Mouse (Mus musculus) liver, adult 2 months (tissue): ENCODE results near the gene Pcbd1. TPM values are rescaled to one million over a fixed set of nuclear protein-coding genes. Genes with fewer than 3 reads are reported as not detected.

Source experiments
- DNase-seq: peaks from one replicate; pipeline ENCODE4 v3.0.0-alpha.2; 2011; ENCODE audit warnings: low read depth, low spot score; ENCODE audit errors: extremely low read depth
- H3K27ac ChIP-seq: fragments of 200-500 bp; replicated peaks from 2 replicates; pipeline ENCODE4 v1.5.1; 2012; ENCODE audit warnings: low read depth, mild to moderate bottlenecking, control low read depth, inconsistent platforms, low read length; ENCODE audit not compliant: insufficient read depth
- H3K27me3 ChIP-seq: fragments of 200-500 bp; 2 replicates; pipeline ENCODE4 v1.6.1; 2012; ENCODE audit warnings: mild to moderate bottlenecking, moderate library complexity, low read length, inconsistent platforms; ENCODE audit not compliant: control insufficient read depth, insufficient read depth
- H3K36me3 ChIP-seq: fragments of 200-500 bp; 2 replicates; pipeline ENCODE4 v1.6.1; 2012; ENCODE audit warnings: low read length, inconsistent platforms; ENCODE audit not compliant: control insufficient read depth, insufficient read depth
- H3K4me1 ChIP-seq: fragments of 200-500 bp; 2 replicates; pipeline ENCODE4 v1.6.1; 2011; ENCODE audit warnings: low read length; ENCODE audit not compliant: control insufficient read depth, insufficient read depth
- H3K4me3 ChIP-seq: fragments of 200-500 bp; 2 replicates; pipeline ENCODE4 v1.5.1; 2011; ENCODE audit warnings: low read depth, mild to moderate bottlenecking, control low read depth, low read length, moderate library complexity; ENCODE audit not compliant: insufficient read depth
- H3K79me2 ChIP-seq: fragments of 200-500 bp; 2 replicates; pipeline ENCODE4 v1.6.1; 2012; ENCODE audit warnings: inconsistent platforms, mild to moderate bottlenecking, low read length, moderate library complexity; ENCODE audit not compliant: control insufficient read depth, insufficient read depth
- H3K9ac ChIP-seq: fragments of 200-500 bp; 2 replicates; pipeline ENCODE4 v1.6.1; 2012; ENCODE audit warnings: low read depth, mild to moderate bottlenecking, control low read depth, inconsistent platforms, low read length
- CTCF ChIP-seq: fragments of 200-500 bp; IDR thresholded peaks from 2 replicates; pipeline ENCODE4 v1.5.1; 2011; ENCODE audit warnings: low read depth, low read length, control low read depth
- POLR2A ChIP-seq: fragments of 200-500 bp; IDR thresholded peaks from 2 replicates; pipeline ENCODE4 v1.6.1; 2011; ENCODE audit warnings: low read length, control low read depth; ENCODE audit not compliant: insufficient read depth; ENCODE audit errors: extremely low read depth
- WGBS: fragments of 180-500 bp; shearing (Covaris S2); methylation state at CpG from one replicate; pipeline ENCODE4 v1.1.7; 2018; 5-methylcytosine and 5-hydroxymethylcytosine counted together
- polyA plus RNA-seq: library from polyadenylated mRNA; depleted of rRNA; stranded (reverse); fragments of >200 nt; gene quantifications from 2 replicates; pipeline ENCODE4 v1.2.3, GENCODE M21; 2012
- total RNA-seq: library from RNA; depleted of rRNA; stranded (reverse); fragments of >200 nt; gene quantifications from 2 replicates; pipeline ENCODE4 v1.2.3, GENCODE M21; 2014

Gene Pcbd1
- total and polyA plus RNA-seq, 2 experiments, result 330 to 340 TPM

GRCm38 (mm10) chr10:61059101-61059500, 30.0 kb upstream of the Pcbd1 start:
- Histone ChIP-seq H3K4me1 (peaks cover 6% of the 10 kb centered on the region), H3K79me2 (no peaks in the 10 kb centered on the region), H3K27ac (no peak overlapping the region), H3K36me3 (no peaks in the 10 kb centered on the region), H3K9ac (no peak overlapping the region), H3K27me3 (no peaks in the 10 kb centered on the region), H3K4me3 (no peak overlapping the region)
- TF ChIP-seq POLR2A (no peak), CTCF (no peak)
- WGBS, result no CpG with 5 or more reads among the region's 1 CpGs
- DNase-seq, result no peak

DNA sequence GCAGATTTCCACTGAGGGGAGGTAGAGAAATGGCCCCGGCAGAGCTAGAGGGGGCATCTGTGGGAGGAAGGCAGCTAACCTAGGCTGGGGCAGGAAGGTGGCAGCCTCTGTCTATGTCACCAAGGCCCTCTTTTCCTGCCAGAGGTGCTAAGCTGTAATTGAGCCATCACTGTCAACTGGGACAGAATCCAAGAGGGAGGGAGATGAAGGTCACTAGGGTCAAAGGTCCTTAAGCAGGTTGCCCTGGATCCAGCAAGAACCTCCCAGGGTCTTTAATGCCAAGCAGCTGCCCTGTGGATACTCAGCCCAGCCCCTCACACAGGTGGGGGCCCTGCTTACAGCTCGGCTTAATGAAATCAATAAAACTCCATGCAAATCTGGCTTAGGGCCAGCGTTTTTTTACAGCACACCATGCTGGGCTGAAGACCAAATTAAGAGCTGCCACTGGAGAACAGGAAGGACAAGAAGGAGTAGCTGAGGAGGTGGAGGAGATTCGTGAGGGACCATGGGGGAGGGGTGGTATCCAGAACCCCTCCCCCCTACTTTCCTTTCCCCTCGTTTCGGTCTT, 29.5 kb upstream of the Pcbd1 start:
- no peaks in the 10 kb centered on the region for H3K79me2 ChIP-seq
- 32% methylated on average over 6 of the region's 6 CpGs for whole genome bisulfite sequencing
- no peaks in the 10 kb centered on the region for H3K36me3 ChIP-seq
- peak; percentile 87 for DNase-seq
- no peak overlapping the region for H3K9ac ChIP-seq
- peaks cover 6% of the 10 kb centered on the region for H3K4me1 ChIP-seq
- TF ChIP-seq CTCF, result peak; percentile 5; the same call in 1 of the 2 replicates
- TF ChIP-seq POLR2A, result no peak
- no peak overlapping the region for H3K27ac ChIP-seq
- no peak overlapping the region for H3K4me3 ChIP-seq
- no peaks in the 10 kb centered on the region for H3K27me3 ChIP-seq

DNA sequence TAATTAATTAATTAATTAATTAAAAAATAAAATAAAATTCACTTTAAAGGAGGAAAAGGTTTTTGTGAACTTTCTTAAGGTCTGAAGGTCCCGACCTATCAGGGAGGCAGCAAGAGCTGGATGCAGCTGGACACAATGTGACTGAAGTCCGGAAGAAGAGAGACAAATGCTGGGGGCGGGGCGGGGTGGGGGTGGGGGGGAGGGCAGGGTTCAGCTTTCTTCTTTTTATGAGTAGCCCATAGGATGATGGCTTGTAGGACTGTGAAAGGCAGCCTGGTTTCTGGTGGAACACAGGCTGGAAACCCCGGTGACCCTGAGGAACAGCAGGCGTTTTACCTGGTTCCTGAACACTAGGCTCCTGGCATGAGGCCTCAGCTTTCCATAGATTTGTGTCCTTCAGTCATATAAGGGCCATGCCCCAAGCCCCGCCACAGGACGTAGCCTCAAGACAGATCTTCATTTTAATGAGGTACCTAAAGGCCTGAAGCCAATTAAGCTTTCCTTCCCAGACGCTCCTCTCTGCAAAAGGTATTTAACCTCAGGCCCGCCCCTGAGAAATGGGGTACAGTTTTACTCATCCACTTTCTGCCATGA, 25.8 kb upstream of the Pcbd1 start:
- peaks cover 6% of the 10 kb centered on the region for H3K4me1 ChIP-seq
- no peak overlapping the region for H3K4me3 ChIP-seq
- no peaks in the 10 kb centered on the region for H3K36me3 ChIP-seq
- no peaks in the 10 kb centered on the region for H3K27me3 ChIP-seq
- no peak for TF ChIP-seq POLR2A
- no peak for TF ChIP-seq CTCF
- no peak for DNase-seq
- no peak overlapping the region for H3K9ac ChIP-seq
- no peaks in the 10 kb centered on the region for H3K79me2 ChIP-seq
- 93% methylated on average over 10 of the region's 10 CpGs for WGBS
- H3K27ac ChIP-seq, result no peak overlapping the region

DNA sequence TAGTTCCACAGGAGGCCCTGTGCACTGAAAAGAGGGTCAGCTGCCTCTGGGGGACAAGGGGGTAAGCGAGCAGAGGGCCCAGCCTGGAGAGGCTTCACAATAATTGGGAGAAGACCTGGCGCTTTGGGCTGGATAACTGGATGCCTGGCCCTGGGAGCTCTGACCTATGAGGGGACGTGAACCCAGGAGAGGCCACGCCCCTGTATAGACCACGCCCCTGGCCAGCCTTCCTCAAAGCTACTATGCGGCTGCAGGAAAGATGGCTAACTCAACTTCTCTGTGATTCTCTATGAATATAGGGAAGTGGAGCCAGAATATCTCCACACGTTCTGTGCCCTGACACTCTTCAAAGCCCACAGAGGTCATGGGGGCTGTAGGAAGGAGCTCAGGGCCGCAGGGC, 24.5 kb upstream of the Pcbd1 start:
- Histone ChIP-seq H3K9ac (no peak overlapping the region), H3K27me3 (no peaks in the 10 kb centered on the region), H3K79me2 (no peaks in the 10 kb centered on the region), H3K4me3 (no peak overlapping the region), H3K4me1 (peaks cover 3% of the 10 kb centered on the region), H3K36me3 (no peaks in the 10 kb centered on the region), H3K27ac (no peak overlapping the region)
- WGBS, result 34% methylated on average over 8 of the region's 8 CpGs
- no peak for TF ChIP-seq POLR2A
- no peak for TF ChIP-seq CTCF
- DNase-seq, result no peak

GRCm38 (mm10) chr10:61065287-61066005, 23.7 kb upstream of the Pcbd1 start:
- Histone ChIP-seq H3K4me1 (no peaks in the 10 kb centered on the region), H3K4me3 (no peak overlapping the region), H3K79me2 (no peaks in the 10 kb centered on the region), H3K9ac (no peak overlapping the region), H3K36me3 (no peaks in the 10 kb centered on the region), H3K27ac (no peak overlapping the region), H3K27me3 (no peaks in the 10 kb centered on the region)
- TF ChIP-seq POLR2A, result no peak
- no peak for TF ChIP-seq CTCF
- DNase-seq, result no peak
- 75% methylated on average over 13 of the region's 13 CpGs for WGBS
